Mouse (Mus musculus) megakaryocyte, embryonic 14.5 days (primary cell): ENCODE data around the gene Pak2.

Experiments
- FLI1 ChIP-seq: IDR thresholded peaks from 2 replicates; pipeline ENCODE4 v1.6.1; 2012; ENCODE audit warnings: low read length, inconsistent platforms, mixed read lengths
- GATA1 ChIP-seq: IDR thresholded peaks from 3 replicates; pipeline ENCODE4 v1.6.1; 2012; ENCODE audit warnings: mixed read lengths, low read length, inconsistent platforms, borderline replicate concordance

- no peak for TF ChIP-seq GATA1
- no peak for TF ChIP-seq FLI1
Observed at GRCm38 (mm10) chr16:32102295-32102694, 23.2 kb upstream of the Pak2 start.
